Mouse (Mus musculus) induced T-regulatory cell, adult 2 months (primary cell): ENCODE results near the gene Dhx34.

Source experiments
- DNase-seq: peaks from one replicate; pipeline ENCODE4 v3.0.0-alpha.2; 2012; ENCODE audit warnings: low read depth

Gene Dhx34

GRCm38 (mm10) chr7:16160702-16161101 lies 61.1 kb downstream of the Dhx34 start:
- no peak for DNase-seq

GRCm38 (mm10) chr7:16158735-16159134 lies 63.1 kb downstream of the Dhx34 start:
- no peak for DNase-seq

GRCm38 (mm10) chr7:16156105-16156714 lies 65.6 kb downstream of the Dhx34 start:
- DNase-seq: no peak

- no peak for DNase-seq
Observed at GRCm38 (mm10) chr7:16155132-16155872, 66.5 kb downstream of the Dhx34 start.

GRCm38 (mm10) chr7:16153522-16153921 lies 68.3 kb downstream of the Dhx34 start:
- DNase-seq: peak; percentile 70

GRCm38 (mm10) chr7:16150191-16151145 lies 71.4 kb downstream of the Dhx34 start:
- no peak for DNase-seq

- DNase-seq: no peak
Observed at GRCm38 (mm10) chr7:16149241-16149640, 72.6 kb downstream of the Dhx34 start.

- peak; percentile 59 for DNase-seq
Observed at GRCm38 (mm10) chr7:16147643-16148042, 74.2 kb downstream of the Dhx34 start.
